Mouse (Mus musculus): Measurements from ENCODE around the gene Stat2. TPM values are rescaled to one million over a fixed set of nuclear protein-coding genes. Genes with fewer than 3 reads are reported as not detected.
"Not testable (repeated sequence)": the region's sequence is repeated elsewhere in the genome, so short reads cannot be mapped to it uniquely, and the experiment has no call there.

Stat2 gene
- polyA plus RNA-seq, 1 experiment from 2014 or later: 16.4 TPM

GRCm38 (mm10) chr10:128247020-128247732 lies 23.2 kb upstream of the Stat2 start:
- Histone ChIP-seq H3K27me3 (ENCODE audit: control insufficient read depth, insufficient read depth, low read length) (no peaks in the 10 kb centered on the region), H3K4me2 (ENCODE audit: low read depth, low read length, severe bottlenecking) (no peak overlapping the region), H3K27ac (ENCODE audit: low read depth, low read length) (no peak overlapping the region), H3K36me3 (ENCODE audit: control insufficient read depth, insufficient read depth, low read length) (peaks cover 24% of the 10 kb centered on the region; the same call in 1 of the 2 replicates), H3K4me1 (replicated peaks; ENCODE audit: control insufficient read depth, insufficient read depth, low read length) (no peaks in the 10 kb centered on the region), H3K4me3 (ENCODE audit: low read depth, low read length) (no peak overlapping the region), H3K9me3 (ENCODE audit: control insufficient read depth, low read length) (no peaks in the 10 kb centered on the region), H3K9ac (ENCODE audit: low read length) (no peak overlapping the region)
- no peak for ATAC-seq (replicated peaks; ENCODE audit: low FRiP score)
- 89% methylated on average over 17 of the region's 17 CpGs for WGBS
- no peak for DNase-seq (ENCODE audit: low spot score)

- Histone ChIP-seq H3K9me3 (ENCODE audit: control insufficient read depth, low read length) (no peaks in the 10 kb centered on the region), H3K36me3 (ENCODE audit: control insufficient read depth, insufficient read depth, low read length) (peaks cover 23% of the 10 kb centered on the region; the same call in 1 of the 2 replicates), H3K27me3 (ENCODE audit: control insufficient read depth, insufficient read depth, low read length) (no peaks in the 10 kb centered on the region), H3K4me3 (ENCODE audit: low read depth, low read length) (no peak overlapping the region), H3K4me2 (ENCODE audit: low read depth, low read length, severe bottlenecking) (no peak overlapping the region), H3K27ac (ENCODE audit: low read depth, low read length) (no peak overlapping the region), H3K4me1 (replicated peaks; ENCODE audit: control insufficient read depth, insufficient read depth, low read length) (no peaks in the 10 kb centered on the region), H3K9ac (ENCODE audit: low read length) (no peak overlapping the region)
- DNase-seq (ENCODE audit: low spot score) (no peak), ATAC-seq (replicated peaks; ENCODE audit: low FRiP score) (no peak)
- 92% methylated on average over 13 of the region's 13 CpGs for WGBS
Observed at GRCm38 (mm10) chr10:128250565-128250964, 19.8 kb upstream of the Stat2 start.

- Histone ChIP-seq H3K9ac (ENCODE audit: low read length) (no peak within 1 kb of the TSS), H3K36me3 (ENCODE audit: control insufficient read depth, insufficient read depth, low read length) (peaks cover 15% of the 10 kb centered on the region; the same call in 1 of the 2 replicates), H3K4me3 (ENCODE audit: low read depth, low read length) (no peak within 1 kb of the TSS), H3K9me3 (ENCODE audit: control insufficient read depth, low read length) (no peaks in the 10 kb centered on the region), H3K27me3 (ENCODE audit: control insufficient read depth, insufficient read depth, low read length) (no peaks in the 10 kb centered on the region), H3K27ac (ENCODE audit: low read depth, low read length) (no peak within 1 kb of the TSS), H3K4me1 (replicated peaks; ENCODE audit: control insufficient read depth, insufficient read depth, low read length) (no peaks in the 10 kb centered on the region), H3K4me2 (ENCODE audit: low read depth, low read length, severe bottlenecking) (no peak within 1 kb of the TSS)
- ATAC-seq (replicated peaks; ENCODE audit: low FRiP score) (no peak), DNase-seq (ENCODE audit: low spot score) (no peak)
- 88% methylated on average over 4 of the region's 4 CpGs for WGBS
Observed at GRCm38 (mm10) chr10:128253677-128254255, 16.6 kb upstream of the Stat2 start, which contains the start of gene Apon. Gene Apon, plus strand, starts transcription at chr10:128254096.

- H3K27me3 ChIP-seq (ENCODE audit: control insufficient read depth, insufficient read depth, low read length): no peaks in the 10 kb centered on the region
Observed at GRCm38 (mm10) chr10:128255925-128256324, 14.4 kb upstream of the Stat2 start.

GRCm38 (mm10) chr10:128256328-128256727 lies 14.0 kb upstream of the Stat2 start:
- 95% methylated on average over 8 of the region's 8 CpGs for WGBS
- ATAC-seq (replicated peaks; ENCODE audit: low FRiP score) (no peak), DNase-seq (ENCODE audit: low spot score) (no peak)
- no peak overlapping the region for H3K9ac ChIP-seq (ENCODE audit: low read length)
- no peak overlapping the region for H3K27ac ChIP-seq (ENCODE audit: low read depth, low read length)
- no peak overlapping the region for H3K4me2 ChIP-seq (ENCODE audit: low read depth, low read length, severe bottlenecking)
- no peaks in the 10 kb centered on the region for H3K27me3 ChIP-seq (ENCODE audit: control insufficient read depth, insufficient read depth, low read length)
- H3K36me3 ChIP-seq (ENCODE audit: control insufficient read depth, insufficient read depth, low read length): peaks cover 5% of the 10 kb centered on the region; the same call in 1 of the 2 replicates
- H3K4me1 ChIP-seq (replicated peaks; ENCODE audit: control insufficient read depth, insufficient read depth, low read length): no peaks in the 10 kb centered on the region
- H3K4me3 ChIP-seq (ENCODE audit: low read depth, low read length): no peak overlapping the region
- no peaks in the 10 kb centered on the region for H3K9me3 ChIP-seq (ENCODE audit: control insufficient read depth, low read length)

More at GRCm38 (mm10) chr10:128255925-128256324, 14.4 kb upstream of the Stat2 start:
- DNase-seq (ENCODE audit: low spot score) (no peak), ATAC-seq (replicated peaks; ENCODE audit: low FRiP score) (no peak)
- no peak overlapping the region for H3K4me3 ChIP-seq (ENCODE audit: low read depth, low read length)
- no peak overlapping the region for H3K27ac ChIP-seq (ENCODE audit: low read depth, low read length)
- peaks cover 5% of the 10 kb centered on the region; the same call in 1 of the 2 replicates for H3K36me3 ChIP-seq (ENCODE audit: control insufficient read depth, insufficient read depth, low read length)
- H3K9ac ChIP-seq (ENCODE audit: low read length): no peak overlapping the region
- H3K9me3 ChIP-seq (ENCODE audit: control insufficient read depth, low read length): no peaks in the 10 kb centered on the region
- H3K4me1 ChIP-seq (replicated peaks; ENCODE audit: control insufficient read depth, insufficient read depth, low read length): no peaks in the 10 kb centered on the region
- WGBS: 90% methylated on average over 8 of the region's 8 CpGs
- H3K4me2 ChIP-seq (ENCODE audit: low read depth, low read length, severe bottlenecking): no peak overlapping the region

- Histone ChIP-seq H3K36me3 (ENCODE audit: control insufficient read depth, insufficient read depth, low read length) (no peaks in the 10 kb centered on the region), H3K27ac (ENCODE audit: low read depth, low read length) (no peak overlapping the region), H3K9me3 (ENCODE audit: control insufficient read depth, low read length) (no peaks in the 10 kb centered on the region), H3K4me3 (ENCODE audit: low read depth, low read length) (no peak overlapping the region), H3K27me3 (ENCODE audit: control insufficient read depth, insufficient read depth, low read length) (no peaks in the 10 kb centered on the region), H3K4me2 (ENCODE audit: low read depth, low read length, severe bottlenecking) (no peak overlapping the region), H3K4me1 (replicated peaks; ENCODE audit: control insufficient read depth, insufficient read depth, low read length) (no peaks in the 10 kb centered on the region), H3K9ac (ENCODE audit: low read length) (no peak overlapping the region)
- WGBS: 88% methylated on average over 4 of the region's 4 CpGs
- DNase-seq (ENCODE audit: low spot score) (no peak), ATAC-seq (replicated peaks; ENCODE audit: low FRiP score) (no peak)
Observed at GRCm38 (mm10) chr10:128258953-128259352, 11.4 kb upstream of the Stat2 start.

- Histone ChIP-seq H3K9me3 (ENCODE audit: control insufficient read depth, low read length) (no peaks in the 10 kb centered on the region), H3K9ac (ENCODE audit: low read length) (no peak overlapping the region), H3K27me3 (ENCODE audit: control insufficient read depth, insufficient read depth, low read length) (no peaks in the 10 kb centered on the region), H3K4me2 (ENCODE audit: low read depth, low read length, severe bottlenecking) (no peak overlapping the region), H3K4me1 (replicated peaks; ENCODE audit: control insufficient read depth, insufficient read depth, low read length) (no peaks in the 10 kb centered on the region), H3K27ac (ENCODE audit: low read depth, low read length) (no peak overlapping the region), H3K4me3 (ENCODE audit: low read depth, low read length) (no peak overlapping the region), H3K36me3 (ENCODE audit: control insufficient read depth, insufficient read depth, low read length) (no peaks in the 10 kb centered on the region)
- no peak for DNase-seq (ENCODE audit: low spot score)
- WGBS: 83% methylated on average over 5 of the region's 5 CpGs
- no peak for ATAC-seq (replicated peaks; ENCODE audit: low FRiP score)
Observed at GRCm38 (mm10) chr10:128259946-128260345, 10.4 kb upstream of the Stat2 start.

- 87% methylated on average over 7 of the region's 7 CpGs for WGBS
- H3K27me3 ChIP-seq (ENCODE audit: control insufficient read depth, insufficient read depth, low read length); H3K4me2 ChIP-seq (ENCODE audit: low read depth, low read length, severe bottlenecking); H3K36me3 ChIP-seq (ENCODE audit: control insufficient read depth, insufficient read depth, low read length); H3K9me3 ChIP-seq (ENCODE audit: control insufficient read depth, low read length); H3K4me3 ChIP-seq (ENCODE audit: low read depth, low read length); H3K4me1 ChIP-seq (replicated peaks; ENCODE audit: control insufficient read depth, insufficient read depth, low read length); DNase-seq (ENCODE audit: low spot score); H3K27ac ChIP-seq (ENCODE audit: low read depth, low read length); ATAC-seq (replicated peaks; ENCODE audit: low FRiP score); H3K9ac ChIP-seq (ENCODE audit: low read length): not testable (repeated sequence)
Observed at GRCm38 (mm10) chr10:128260376-128260775, 10.0 kb upstream of the Stat2 start.
